Mouse (Mus musculus): ENCODE results near the gene Upf3a. TPM values are rescaled to one million over a fixed set of nuclear protein-coding genes. Genes with fewer than 3 reads are reported as not detected.
"Not testable (repeated sequence)": the region's sequence is repeated elsewhere in the genome, so short reads cannot be mapped to it uniquely, and the experiment has no call there.

The Upf3a gene
- total RNA-seq, 2 experiments from 2014 or later, result 32.5 to 33.8 TPM

DNA sequence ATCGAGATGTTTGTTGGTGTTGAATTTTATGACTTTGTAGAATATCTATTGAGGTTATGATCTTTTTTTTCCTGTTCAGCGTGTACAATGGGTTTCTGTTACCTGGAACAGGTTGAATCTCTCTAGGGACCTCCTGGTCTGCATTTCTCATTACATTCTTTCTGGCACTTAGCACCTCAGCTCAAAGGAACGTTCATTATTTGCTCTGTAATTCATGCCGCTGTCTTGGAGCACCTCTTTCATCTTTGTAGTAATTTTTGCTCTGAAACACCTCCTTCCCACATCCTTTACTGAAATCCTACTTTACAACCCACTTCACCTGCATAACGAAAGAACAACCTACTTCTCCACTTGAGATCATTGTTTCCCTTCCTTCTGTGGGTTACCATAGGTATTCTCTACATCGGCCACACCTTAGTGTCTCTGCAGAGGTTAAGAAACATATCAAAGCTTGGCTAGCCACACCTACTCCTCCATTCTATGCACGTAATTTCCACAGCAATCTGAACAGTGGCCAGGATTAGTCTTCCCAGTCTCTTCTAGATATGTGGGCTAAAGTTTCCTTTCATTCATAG is 43.3 kb downstream of the Upf3a start:
- intact Hi-C loops (cut with DNase I), result no loop called here
- DNase-seq (ENCODE audit: low spot score in 2 of 2), result peak in 1 of 2 experiments; percentile 18

DNA sequence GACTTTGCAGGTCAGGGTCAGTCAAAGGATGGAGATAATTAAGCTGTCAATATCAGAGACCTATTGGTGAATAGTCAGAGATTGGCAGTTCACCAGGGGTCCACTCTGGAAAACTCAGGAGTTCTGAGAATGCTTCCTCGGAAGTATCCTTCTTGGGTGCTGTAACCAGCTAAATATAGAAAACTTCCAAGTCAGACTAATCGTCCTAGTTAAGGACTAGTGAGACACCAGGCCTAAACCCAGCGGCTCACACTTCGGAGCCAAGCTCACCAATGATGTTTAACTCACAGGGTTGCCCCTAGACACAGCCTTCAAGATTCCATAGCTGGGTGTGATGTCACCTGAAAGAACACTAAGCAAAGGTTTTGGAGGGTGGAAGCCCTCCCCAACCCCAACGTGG is 52.9 kb downstream of the Upf3a start, which contains the start of gene AF366264:
Gene AF366264, minus strand, starts transcription at position 101 of the 400 bp plus-strand sequence.
- intact Hi-C loops (cut with DNase I); DNase-seq (ENCODE audit: low spot score in 2 of 2): not testable (repeated sequence)

DNA sequence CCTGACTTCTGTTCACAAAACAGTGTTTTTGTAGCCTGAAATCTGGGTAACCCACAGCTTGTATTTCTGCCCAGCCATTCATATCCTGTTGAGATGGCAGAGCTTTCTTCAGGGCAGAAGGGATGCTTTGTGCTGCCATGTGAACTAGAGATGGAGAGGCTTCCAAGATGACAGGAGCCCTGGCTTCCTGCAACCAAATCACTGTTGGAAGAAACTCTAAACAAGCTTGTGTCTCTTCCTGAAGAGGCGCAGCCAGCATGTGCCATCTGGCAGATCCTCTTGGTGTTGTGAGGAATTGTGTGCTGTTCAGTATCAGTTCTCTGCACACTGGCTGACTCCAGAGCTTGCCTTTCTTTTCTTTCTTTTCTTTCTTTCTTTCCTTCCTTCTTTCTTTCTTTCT is 57.9 kb downstream of the Upf3a start:
- intact Hi-C loops (cut with DNase I), result not testable (repeated sequence)
- DNase-seq (ENCODE audit: low spot score in 2 of 2), result peak in 1 of 2 experiments; percentile 2

Other genes with a start within 250 kb of the Upf3a start
- not detected for gene 1700029H14Rik, start 223.2 kb upstream of the Upf3a start, total RNA-seq (2021)
- 10 to 100 TPM; 56.7 TPM for gene Rasa3, start 108.0 kb upstream of the Upf3a start, total RNA-seq (2021)
- 1 to 10 TPM in 1 of 2 experiments, under 1 TPM in 1; 0.76 to 1.4 TPM for gene Cfap97d2, start 79.7 kb upstream of the Upf3a start, total RNA-seq (2021)
- gene Cdc16, start 27.9 kb upstream of the Upf3a start, total RNA-seq (2021), result 10 to 100 TPM; 49.6 to 51.6 TPM
- not detected for gene AF366264, start 52.8 kb downstream of the Upf3a start, total RNA-seq (2021)
- gene Champ1, start 84.0 kb downstream of the Upf3a start, total RNA-seq (2021), result 10 to 100 TPM; 27.3 to 29.9 TPM
- 10 to 100 TPM; 35.9 to 37.0 TPM for gene Coprs, start 104.7 kb downstream of the Upf3a start, total RNA-seq (2021)